Mouse (Mus musculus): ENCODE measurements around the gene Rnf103.

GRCm38 (mm10) chr6:71481136-71481535, 12.6 kb upstream of the Rnf103 start:
- TF ChIP-seq POLR2A (IDR thresholded peaks at IDR 0.05; ENCODE audit: low read depth, low read length), result no peak
- TF ChIP-seq CTCF (IDR thresholded peaks at IDR 0.05; ENCODE audit: borderline replicate concordance, insufficient read depth, low read length), result no peak
